Mouse (Mus musculus): ENCODE results near the gene Slfnl1. TPM values are rescaled to one million over a fixed set of nuclear protein-coding genes. Genes with fewer than 3 reads are reported as not detected.

Slfnl1 gene
- polyA plus RNA-seq, 1 experiment from 2014 or later: 0.12 TPM

DNA sequence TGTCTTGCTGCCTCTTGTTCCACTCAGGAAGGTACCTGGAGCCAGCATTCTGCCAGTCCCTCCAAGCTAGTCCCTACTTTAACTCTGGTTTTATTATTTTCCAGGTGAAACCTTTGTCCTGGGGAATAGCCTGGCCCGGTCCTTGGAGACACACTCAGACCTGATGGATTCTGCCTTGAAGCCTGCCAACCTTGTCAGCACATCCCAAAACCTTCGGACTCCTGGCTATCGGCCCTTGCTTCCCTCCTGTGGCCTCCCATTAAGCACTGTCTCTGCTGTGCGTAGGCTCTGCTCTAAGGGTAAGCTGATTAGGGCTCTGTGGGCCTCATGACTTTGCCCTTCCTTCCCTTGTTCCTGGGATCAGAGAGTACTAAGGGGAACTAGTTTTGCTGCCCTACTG lies 9.7 kb upstream of the Slfnl1 start:
- H3K9ac ChIP-seq (ENCODE audit: low read depth, low read length): no peak overlapping the region
- DNase-seq (ENCODE audit: low spot score): no peak
- WGBS: 90% methylated on average over 4 of the region's 4 CpGs

DNA sequence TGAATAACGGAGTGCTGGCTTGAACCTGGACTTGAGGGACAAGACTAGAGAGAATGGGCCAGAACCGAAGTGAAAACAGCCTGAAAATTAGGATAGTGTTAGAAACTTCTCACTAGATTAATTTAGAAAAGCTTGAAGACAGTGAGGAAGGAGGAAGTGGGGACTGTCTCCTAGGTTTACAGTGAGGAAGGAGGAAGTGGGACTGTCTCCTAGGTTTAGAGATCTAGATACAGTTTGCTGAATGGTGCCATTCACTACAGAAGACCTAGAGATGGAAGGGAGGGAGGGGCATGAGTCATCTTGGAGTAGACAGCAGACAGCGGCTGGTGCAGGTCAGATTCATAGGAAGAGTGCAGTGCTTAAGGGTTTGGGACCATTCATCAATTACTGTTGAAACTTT lies 8.9 kb upstream of the Slfnl1 start:
- 97% methylated on average over 3 of the region's 3 CpGs for WGBS
- Histone ChIP-seq H3K4me1 (replicated peaks; ENCODE audit: control insufficient read depth, insufficient read depth, low read length) (no peaks in the 10 kb centered on the region), H3K27ac (ENCODE audit: low read depth, low read length) (no peak overlapping the region), H3K4me3 (ENCODE audit: low read depth, low read length) (no peak overlapping the region), H3K4me2 (replicated peaks; ENCODE audit: low read depth, low read length) (no peak overlapping the region), H3K9ac (ENCODE audit: low read depth, low read length) (no peak overlapping the region), H3K27me3 (ENCODE audit: control insufficient read depth, insufficient read depth, low read length) (no peaks in the 10 kb centered on the region), H3K36me3 (ENCODE audit: control insufficient read depth, insufficient read depth, low read length) (peaks cover 6% of the 10 kb centered on the region; the same call in 1 of the 2 replicates), H3K9me3 (ENCODE audit: control insufficient read depth, low read length) (no peaks in the 10 kb centered on the region)
- DNase-seq (ENCODE audit: low spot score) (no peak), ATAC-seq (ENCODE audit: low FRiP score) (no peak)

More for the DNA sequence above, 9.7 kb upstream of the Slfnl1 start:
- Histone ChIP-seq H3K4me2 (replicated peaks; ENCODE audit: low read depth, low read length) (no peak overlapping the region), H3K36me3 (ENCODE audit: control insufficient read depth, insufficient read depth, low read length) (peaks cover 7% of the 10 kb centered on the region; the same call in 1 of the 2 replicates), H3K27ac (ENCODE audit: low read depth, low read length) (no peak overlapping the region), H3K4me1 (replicated peaks; ENCODE audit: control insufficient read depth, insufficient read depth, low read length) (no peaks in the 10 kb centered on the region), H3K9me3 (ENCODE audit: control insufficient read depth, low read length) (no peaks in the 10 kb centered on the region), H3K4me3 (ENCODE audit: low read depth, low read length) (no peak overlapping the region), H3K27me3 (ENCODE audit: control insufficient read depth, insufficient read depth, low read length) (no peaks in the 10 kb centered on the region)
- no peak for ATAC-seq (ENCODE audit: low FRiP score)

- DNase-seq (ENCODE audit: low spot score) (no peak), ATAC-seq (ENCODE audit: low FRiP score) (no peak)
- Histone ChIP-seq H3K27me3 (ENCODE audit: control insufficient read depth, insufficient read depth, low read length) (no peaks in the 10 kb centered on the region), H3K9ac (ENCODE audit: low read depth, low read length) (no peak overlapping the region), H3K4me1 (replicated peaks; ENCODE audit: control insufficient read depth, insufficient read depth, low read length) (no peaks in the 10 kb centered on the region), H3K4me3 (ENCODE audit: low read depth, low read length) (no peak overlapping the region), H3K4me2 (replicated peaks; ENCODE audit: low read depth, low read length) (no peak overlapping the region), H3K27ac (ENCODE audit: low read depth, low read length) (no peak overlapping the region), H3K36me3 (ENCODE audit: control insufficient read depth, insufficient read depth, low read length) (0 out of 2 replicates have a peak, but pooled peaks cover 6% of the 10 kb centered on the region), H3K9me3 (ENCODE audit: control insufficient read depth, low read length) (no peaks in the 10 kb centered on the region)
- WGBS: 86% methylated on average over 9 of the region's 9 CpGs
These were observed 3.9 kb upstream of the Slfnl1 start for GRCm38 (mm10) chr4:120528171-120528570.

- 88% methylated on average over 10 of the region's 10 CpGs for WGBS
- no peak overlapping the region for H3K27ac ChIP-seq (ENCODE audit: low read depth, low read length)
- peaks cover 20% of the 10 kb centered on the region for H3K36me3 ChIP-seq (ENCODE audit: control insufficient read depth, insufficient read depth, low read length)
- ATAC-seq (ENCODE audit: low FRiP score) (0 out of 2 replicates have a peak, but pooled peaks have one; percentile 33), DNase-seq (ENCODE audit: low spot score) (no peak)
- H3K4me3 ChIP-seq (ENCODE audit: low read depth, low read length): no peak overlapping the region
- no peak overlapping the region for H3K4me2 ChIP-seq (replicated peaks; ENCODE audit: low read depth, low read length)
- H3K27me3 ChIP-seq (ENCODE audit: control insufficient read depth, insufficient read depth, low read length): no peaks in the 10 kb centered on the region
- no peak overlapping the region for H3K9ac ChIP-seq (ENCODE audit: low read depth, low read length)
- no peaks in the 10 kb centered on the region for H3K9me3 ChIP-seq (ENCODE audit: control insufficient read depth, low read length)
- H3K4me1 ChIP-seq (replicated peaks; ENCODE audit: control insufficient read depth, insufficient read depth, low read length): no peaks in the 10 kb centered on the region
These were observed 6.6 kb downstream of the Slfnl1 start for GRCm38 (mm10) chr4:120538664-120539063.

- Histone ChIP-seq H3K4me1 (replicated peaks; ENCODE audit: control insufficient read depth, insufficient read depth, low read length) (no peaks in the 10 kb centered on the region), H3K27ac (ENCODE audit: low read depth, low read length) (no peak overlapping the region), H3K36me3 (ENCODE audit: control insufficient read depth, insufficient read depth, low read length) (peaks cover 16% of the 10 kb centered on the region), H3K4me2 (replicated peaks; ENCODE audit: low read depth, low read length) (no peak overlapping the region), H3K27me3 (ENCODE audit: control insufficient read depth, insufficient read depth, low read length) (no peaks in the 10 kb centered on the region), H3K9ac (ENCODE audit: low read depth, low read length) (no peak overlapping the region), H3K4me3 (ENCODE audit: low read depth, low read length) (no peak overlapping the region), H3K9me3 (ENCODE audit: control insufficient read depth, low read length) (no peaks in the 10 kb centered on the region)
- DNase-seq (ENCODE audit: low spot score) (no peak), ATAC-seq (ENCODE audit: low FRiP score) (no peak)
- WGBS: 73% methylated on average over 1 of the region's 1 CpGs
These were observed 12.9 kb downstream of the Slfnl1 start for GRCm38 (mm10) chr4:120544896-120545295.

- 96% methylated on average over 6 of the region's 6 CpGs for WGBS
- Histone ChIP-seq H3K36me3 (ENCODE audit: control insufficient read depth, insufficient read depth, low read length) (peaks cover 17% of the 10 kb centered on the region), H3K4me2 (replicated peaks; ENCODE audit: low read depth, low read length) (no peak overlapping the region), H3K27me3 (ENCODE audit: control insufficient read depth, insufficient read depth, low read length) (no peaks in the 10 kb centered on the region), H3K4me1 (replicated peaks; ENCODE audit: control insufficient read depth, insufficient read depth, low read length) (no peaks in the 10 kb centered on the region), H3K9me3 (ENCODE audit: control insufficient read depth, low read length) (no peaks in the 10 kb centered on the region), H3K9ac (ENCODE audit: low read depth, low read length) (no peak overlapping the region), H3K27ac (ENCODE audit: low read depth, low read length) (no peak overlapping the region), H3K4me3 (ENCODE audit: low read depth, low read length) (no peak overlapping the region)
- no peak for DNase-seq (ENCODE audit: low spot score)
- ATAC-seq (ENCODE audit: low FRiP score): no peak
These were observed 24.6 kb downstream of the Slfnl1 start for GRCm38 (mm10) chr4:120556592-120556991.

DNA sequence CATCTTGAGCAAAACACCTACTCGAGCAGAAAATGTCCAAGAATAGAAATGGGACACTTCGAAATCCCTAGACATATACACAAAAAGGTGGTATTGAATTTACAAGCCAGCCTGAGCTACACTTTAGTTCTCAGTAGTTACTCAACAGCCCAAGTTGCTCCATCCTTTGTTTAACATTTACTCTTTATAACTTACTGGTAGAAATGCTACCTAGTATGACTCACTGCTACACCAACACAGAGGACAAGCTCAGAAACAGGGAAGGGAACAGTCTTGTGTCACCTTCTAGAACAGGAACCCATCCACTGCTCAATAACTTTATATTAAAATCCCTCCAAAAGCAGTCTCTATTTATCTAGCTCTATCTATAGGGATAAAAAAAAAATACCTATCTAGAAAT lies 33.7 kb downstream of the Slfnl1 start:
- DNase-seq (ENCODE audit: low spot score) (no peak), ATAC-seq (ENCODE audit: low FRiP score) (no peak)
- Histone ChIP-seq H3K9me3 (ENCODE audit: control insufficient read depth, low read length) (no peaks in the 10 kb centered on the region), H3K36me3 (ENCODE audit: control insufficient read depth, insufficient read depth, low read length) (peaks cover 9% of the 10 kb centered on the region; the same call in 1 of the 2 replicates), H3K9ac (ENCODE audit: low read depth, low read length) (no peak overlapping the region), H3K4me1 (replicated peaks; ENCODE audit: control insufficient read depth, insufficient read depth, low read length) (0 out of 2 replicates have a peak, but pooled peaks cover 6% of the 10 kb centered on the region), H3K27ac (ENCODE audit: low read depth, low read length) (no peak overlapping the region), H3K4me3 (ENCODE audit: low read depth, low read length) (no peak overlapping the region), H3K4me2 (replicated peaks; ENCODE audit: low read depth, low read length) (no peak overlapping the region), H3K27me3 (ENCODE audit: control insufficient read depth, insufficient read depth, low read length) (no peaks in the 10 kb centered on the region)
- 90% methylated on average over 2 of the region's 2 CpGs for WGBS

GRCm38 (mm10) chr4:120568005-120568404 lies 36.0 kb downstream of the Slfnl1 start:
- Histone ChIP-seq H3K27me3 (ENCODE audit: control insufficient read depth, insufficient read depth, low read length) (no peaks in the 10 kb centered on the region), H3K36me3 (ENCODE audit: control insufficient read depth, insufficient read depth, low read length) (peaks cover 4% of the 10 kb centered on the region; the same call in 1 of the 2 replicates), H3K4me3 (ENCODE audit: low read depth, low read length) (no peak overlapping the region; the same call in 1 of the 2 replicates), H3K9me3 (ENCODE audit: control insufficient read depth, low read length) (no peaks in the 10 kb centered on the region), H3K4me2 (replicated peaks; ENCODE audit: low read depth, low read length) (peak overlapping the region; percentile 23), H3K27ac (ENCODE audit: low read depth, low read length) (no peak overlapping the region), H3K9ac (ENCODE audit: low read depth, low read length) (peak overlapping the region; percentile 11; the same call in 1 of the 2 replicates), H3K4me1 (replicated peaks; ENCODE audit: control insufficient read depth, insufficient read depth, low read length) (0 out of 2 replicates have a peak, but pooled peaks cover 6% of the 10 kb centered on the region)
- WGBS: 65% methylated on average over 5 of the region's 5 CpGs
- ATAC-seq (ENCODE audit: low FRiP score) (no peak), DNase-seq (ENCODE audit: low spot score) (no peak)

- 10% methylated on average over 4 of the region's 4 CpGs for WGBS
- H3K9ac ChIP-seq (ENCODE audit: low read depth, low read length): peak overlapping the region; percentile 95
- H3K4me1 ChIP-seq (replicated peaks; ENCODE audit: control insufficient read depth, insufficient read depth, low read length): 0 out of 2 replicates have a peak, but pooled peaks cover 6% of the 10 kb centered on the region
- no peaks in the 10 kb centered on the region for H3K27me3 ChIP-seq (ENCODE audit: control insufficient read depth, insufficient read depth, low read length)
- H3K4me2 ChIP-seq (replicated peaks; ENCODE audit: low read depth, low read length): peak overlapping the region; percentile 81
- peaks cover 4% of the 10 kb centered on the region; the same call in 1 of the 2 replicates for H3K36me3 ChIP-seq (ENCODE audit: control insufficient read depth, insufficient read depth, low read length)
- H3K4me3 ChIP-seq (ENCODE audit: low read depth, low read length): peak overlapping the region; percentile 68
- H3K27ac ChIP-seq (ENCODE audit: low read depth, low read length): no peak overlapping the region
- H3K9me3 ChIP-seq (ENCODE audit: control insufficient read depth, low read length): no peaks in the 10 kb centered on the region
- ATAC-seq (ENCODE audit: low FRiP score) (no peak), DNase-seq (ENCODE audit: low spot score) (peak; percentile 23)
These were observed 37.0 kb downstream of the Slfnl1 start for GRCm38 (mm10) chr4:120569025-120569424.
